Mouse (Mus musculus): ENCODE data around the gene Pip4p1. TPM values are rescaled to one million over a fixed set of nuclear protein-coding genes. Genes with fewer than 3 reads are reported as not detected.
A peak's percentile ranks its signal among the peaks of the same experiment; 100 is the strongest.
"Not testable (repeated sequence)": the region's sequence is repeated elsewhere in the genome, so short reads cannot be mapped to it uniquely, and the experiment has no call there.

The Pip4p1 gene
- polyA plus RNA-seq (2015; fragmentation: Nextera tagmentation; extraction: Ambion mirVana), result 23.0 and 24.5 TPM in 2 replicates

GRCm38 (mm10) chr14:50930754-50931492 is at the start of gene Pip4p1, which contains the start of gene Pnp:
Gene Pip4p1, minus strand, starts transcription at chr14:50930856.
Gene Pnp, plus strand, starts transcription at chr14:50931082.
- peak within 1 kb of the TSS; percentile 93 for H3K9ac ChIP-seq
- no peaks in the 10 kb centered on the region for H3K9me3 ChIP-seq (replicated peaks)
- under 1% methylated on average over 68 of the region's 68 CpGs for WGBS (ENCODE audit: insufficient replicate concordance)
- peaks cover 44% of the 10 kb centered on the region for H3K4me1 ChIP-seq (replicated peaks)
- peak within 1 kb of the TSS; percentile 85 for H3K4me2 ChIP-seq
- peak within 1 kb of the TSS; percentile 97 for H3K27ac ChIP-seq (replicated peaks)
- H3K4me3 ChIP-seq (replicated peaks), result peak within 1 kb of the TSS; percentile 89
- H3K36me3 ChIP-seq (replicated peaks), result peaks cover 38% of the 10 kb centered on the region
- H3K27me3 ChIP-seq, result no peaks in the 10 kb centered on the region
- ATAC-seq (ENCODE audit: insufficient read depth), result peak; percentile 97

- no peak for ATAC-seq (ENCODE audit: insufficient read depth)
- Histone ChIP-seq H3K27ac (replicated peaks) (no peak overlapping the region), H3K36me3 (replicated peaks) (no peaks in the 10 kb centered on the region), H3K9ac (no peak overlapping the region), H3K4me1 (replicated peaks) (peaks cover 5% of the 10 kb centered on the region; the same call in 1 of the 2 replicates), H3K27me3 (no peaks in the 10 kb centered on the region), H3K4me3 (replicated peaks) (no peak overlapping the region), H3K4me2 (no peak overlapping the region), H3K9me3 (replicated peaks) (no peaks in the 10 kb centered on the region)
Observed at GRCm38 (mm10) chr14:50979631-50980030, 49.0 kb upstream of the Pip4p1 start.

DNA sequence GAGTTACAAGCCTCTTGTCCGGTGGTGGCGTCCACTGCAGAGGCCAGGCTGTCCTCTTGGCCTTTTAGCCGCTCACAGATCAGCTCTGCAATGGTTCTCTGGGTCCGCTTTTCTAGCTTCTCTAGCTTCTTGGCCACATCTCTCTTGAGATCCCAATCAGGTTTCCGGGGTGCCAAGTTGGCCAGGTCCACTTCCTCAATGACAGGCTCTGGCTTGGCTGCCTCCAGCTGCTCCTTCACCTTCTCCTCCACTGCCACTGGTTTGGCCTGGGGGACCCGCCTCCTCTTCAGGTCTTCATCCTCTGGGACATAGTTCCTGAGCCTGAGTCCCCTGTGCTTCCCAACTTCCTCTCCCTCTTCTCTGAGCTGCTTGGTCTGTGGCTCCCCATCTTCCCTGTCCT is 47.8 kb upstream of the Pip4p1 start:
- not testable (repeated sequence) for H3K9me3 ChIP-seq (replicated peaks); H3K27me3 ChIP-seq; ATAC-seq (ENCODE audit: insufficient read depth); H3K9ac ChIP-seq; H3K4me1 ChIP-seq (replicated peaks); H3K4me3 ChIP-seq (replicated peaks); H3K4me2 ChIP-seq; H3K27ac ChIP-seq (replicated peaks); H3K36me3 ChIP-seq (replicated peaks)
- WGBS (ENCODE audit: insufficient replicate concordance), result 36% methylated on average over 6 of the region's 6 CpGs

DNA sequence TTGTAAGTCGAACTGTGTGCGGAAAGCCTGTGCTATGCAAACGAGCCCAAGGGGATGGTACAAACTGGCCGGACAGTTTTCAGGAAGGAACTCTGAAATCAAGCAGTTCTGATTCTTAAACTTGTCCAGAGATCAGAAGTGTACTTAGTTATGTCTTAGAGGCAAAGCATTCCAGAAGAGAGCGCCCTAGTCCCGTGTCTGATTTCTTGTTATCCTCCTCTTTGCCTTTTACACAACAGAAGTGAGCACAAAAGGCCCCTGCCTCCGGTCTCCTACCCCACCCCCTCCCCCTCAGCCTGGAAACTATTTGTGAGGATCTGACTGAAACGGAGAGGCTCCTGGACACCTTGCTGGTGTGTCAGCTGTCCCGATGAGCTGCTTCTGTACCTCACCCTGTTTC is 46.0 kb upstream of the Pip4p1 start:
- H3K4me1 ChIP-seq (replicated peaks), result peaks cover 5% of the 10 kb centered on the region; the same call in 1 of the 2 replicates
- H3K4me2 ChIP-seq, result no peak overlapping the region
- no peak overlapping the region for H3K9ac ChIP-seq
- no peaks in the 10 kb centered on the region for H3K9me3 ChIP-seq (replicated peaks)
- no peak overlapping the region for H3K27ac ChIP-seq (replicated peaks)
- no peak overlapping the region for H3K4me3 ChIP-seq (replicated peaks)
- H3K27me3 ChIP-seq, result no peaks in the 10 kb centered on the region
- WGBS (ENCODE audit: insufficient replicate concordance), result 35% methylated on average over 9 of the region's 9 CpGs
- no peak for ATAC-seq (ENCODE audit: insufficient read depth)
- H3K36me3 ChIP-seq (replicated peaks), result no peaks in the 10 kb centered on the region

- H3K4me1 ChIP-seq (replicated peaks), result no peaks in the 10 kb centered on the region
- no peak overlapping the region for H3K9ac ChIP-seq
- no peaks in the 10 kb centered on the region for H3K9me3 ChIP-seq (replicated peaks)
- no peak overlapping the region for H3K4me2 ChIP-seq
- H3K27ac ChIP-seq (replicated peaks), result no peak overlapping the region
- no peak for ATAC-seq (ENCODE audit: insufficient read depth)
- no peaks in the 10 kb centered on the region for H3K27me3 ChIP-seq
- 48% methylated on average over 5 of the region's 5 CpGs for WGBS (ENCODE audit: insufficient replicate concordance)
- H3K4me3 ChIP-seq (replicated peaks), result no peak overlapping the region
- H3K36me3 ChIP-seq (replicated peaks), result no peaks in the 10 kb centered on the region
Observed at GRCm38 (mm10) chr14:50975001-50975400, 44.3 kb upstream of the Pip4p1 start.

DNA sequence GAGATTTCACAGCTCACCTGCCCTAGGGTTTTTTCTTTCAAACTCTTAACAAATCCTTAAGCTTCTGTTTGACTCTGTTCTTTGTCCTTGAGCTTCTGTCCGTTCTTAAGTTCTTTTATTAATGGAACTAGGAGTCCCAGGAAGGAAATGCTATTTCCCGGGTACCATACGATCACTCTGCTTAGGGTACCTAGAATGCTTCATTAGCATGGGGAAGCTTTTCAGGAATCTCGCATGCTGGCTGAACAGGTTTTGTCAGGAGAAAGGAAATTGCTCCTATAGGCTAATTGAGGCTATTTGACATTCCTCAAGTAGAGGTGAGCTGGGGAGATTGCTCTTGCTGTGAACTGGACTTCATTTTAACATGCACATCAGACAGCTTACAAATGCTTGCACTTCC is 43.0 kb upstream of the Pip4p1 start:
- H3K27me3 ChIP-seq, result no peaks in the 10 kb centered on the region
- no peak for ATAC-seq (ENCODE audit: insufficient read depth)
- H3K36me3 ChIP-seq (replicated peaks), result no peaks in the 10 kb centered on the region
- H3K4me1 ChIP-seq (replicated peaks), result peaks cover 4% of the 10 kb centered on the region; the same call in 1 of the 2 replicates
- H3K27ac ChIP-seq (replicated peaks), result no peak overlapping the region
- no peak overlapping the region for H3K4me3 ChIP-seq (replicated peaks)
- no peaks in the 10 kb centered on the region for H3K9me3 ChIP-seq (replicated peaks)
- 60% methylated on average over 4 of the region's 4 CpGs for WGBS (ENCODE audit: insufficient replicate concordance)
- no peak overlapping the region for H3K9ac ChIP-seq
- H3K4me2 ChIP-seq, result no peak overlapping the region

DNA sequence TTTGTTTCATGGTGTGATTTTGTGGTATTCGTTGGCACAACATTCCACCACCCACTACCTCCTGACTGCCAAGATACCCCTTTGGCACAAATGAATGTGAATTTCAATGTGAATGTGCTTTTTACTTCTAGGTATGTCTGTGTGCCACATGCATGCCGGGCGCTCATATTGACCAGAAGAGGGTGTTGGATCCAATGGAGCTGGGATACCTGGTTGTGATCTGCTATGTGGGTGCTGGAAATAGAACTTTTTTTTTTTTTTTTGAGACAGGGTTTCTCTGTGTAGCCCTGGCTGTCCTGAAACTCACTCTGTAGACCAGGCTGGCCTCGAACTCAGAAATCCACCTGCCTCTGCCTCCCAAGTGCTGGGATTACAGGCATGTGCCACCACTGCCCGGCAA is 42.4 kb upstream of the Pip4p1 start:
- not testable (repeated sequence) for H3K9ac ChIP-seq; H3K4me3 ChIP-seq (replicated peaks); ATAC-seq (ENCODE audit: insufficient read depth); H3K9me3 ChIP-seq (replicated peaks); H3K4me2 ChIP-seq; H3K27ac ChIP-seq (replicated peaks); H3K36me3 ChIP-seq (replicated peaks); H3K4me1 ChIP-seq (replicated peaks); H3K27me3 ChIP-seq
- 77% methylated on average over 5 of the region's 5 CpGs for WGBS (ENCODE audit: insufficient replicate concordance)

GRCm38 (mm10) chr14:50970822-50971221 is 40.2 kb upstream of the Pip4p1 start:
- no peak for ATAC-seq (ENCODE audit: insufficient read depth)
- peaks cover 4% of the 10 kb centered on the region; the same call in 1 of the 2 replicates for H3K4me1 ChIP-seq (replicated peaks)
- no peak overlapping the region for H3K27ac ChIP-seq (replicated peaks)
- no peak overlapping the region for H3K4me2 ChIP-seq
- 6% methylated on average over 1 of the region's 1 CpGs for WGBS (ENCODE audit: insufficient replicate concordance)
- no peak overlapping the region for H3K4me3 ChIP-seq (replicated peaks)
- H3K9me3 ChIP-seq (replicated peaks), result no peaks in the 10 kb centered on the region
- H3K36me3 ChIP-seq (replicated peaks), result no peaks in the 10 kb centered on the region
- H3K9ac ChIP-seq, result no peak overlapping the region
- H3K27me3 ChIP-seq, result no peaks in the 10 kb centered on the region

DNA sequence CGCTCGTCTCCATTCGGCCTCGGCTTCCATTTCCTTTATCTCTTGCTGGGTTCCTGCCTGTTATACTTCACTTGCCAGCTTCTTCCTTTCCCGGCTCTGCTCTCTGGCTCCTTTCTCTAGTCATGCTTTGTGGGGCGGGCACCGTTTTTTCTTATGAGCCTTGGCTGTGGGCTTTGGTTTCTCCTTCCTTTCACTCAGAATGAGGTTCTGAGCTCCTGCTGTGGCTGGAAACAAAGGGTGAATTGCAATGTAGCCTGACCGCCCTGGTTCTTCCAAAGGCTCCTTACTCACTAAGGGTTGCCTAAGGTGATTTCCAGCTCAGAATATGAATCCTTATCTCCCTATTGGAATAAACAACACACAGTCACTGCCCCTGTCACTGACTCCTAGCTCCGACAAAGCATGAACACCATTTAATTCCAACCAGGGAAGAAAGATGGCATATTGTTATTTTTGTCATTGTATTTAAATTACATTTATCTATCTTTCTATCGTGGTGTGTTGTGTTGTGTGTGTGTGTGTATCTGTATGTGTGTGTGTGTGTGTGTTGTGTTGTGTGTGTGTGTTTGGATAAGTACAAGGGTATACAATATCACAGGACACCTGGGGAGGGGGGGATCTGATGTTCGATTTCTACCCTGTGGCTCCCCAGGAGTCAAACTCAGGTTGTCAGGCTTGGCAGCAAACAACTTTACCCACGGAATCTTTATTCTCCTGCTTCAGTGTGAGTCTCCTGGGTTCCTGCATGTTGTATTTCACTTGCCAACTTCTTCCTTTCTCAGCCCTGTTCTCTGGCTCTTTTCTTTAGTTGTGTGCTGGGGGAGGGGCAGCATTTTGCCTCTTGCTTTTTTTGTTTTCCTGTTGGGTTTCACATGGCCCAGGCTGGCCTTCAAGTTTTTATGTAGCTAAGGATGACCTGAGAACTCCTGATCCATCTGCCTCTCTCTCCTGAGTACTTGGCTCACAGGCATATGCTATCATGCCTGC is 39.2 kb upstream of the Pip4p1 start:
- Histone ChIP-seq H3K4me1 (replicated peaks) (peaks cover 4% of the 10 kb centered on the region; the same call in 1 of the 2 replicates), H3K9ac (no peak overlapping the region), H3K36me3 (replicated peaks) (peaks cover under 1% of the 10 kb centered on the region), H3K9me3 (replicated peaks) (no peaks in the 10 kb centered on the region), H3K4me2 (peak overlapping the region; percentile 32; the same call in 1 of the 2 replicates), H3K4me3 (replicated peaks) (no peak overlapping the region), H3K27ac (replicated peaks) (no peak overlapping the region), H3K27me3 (no peaks in the 10 kb centered on the region)
- 25% methylated on average over 12 of the region's 12 CpGs for WGBS (ENCODE audit: insufficient replicate concordance)
- no peak for ATAC-seq (ENCODE audit: insufficient read depth)

DNA sequence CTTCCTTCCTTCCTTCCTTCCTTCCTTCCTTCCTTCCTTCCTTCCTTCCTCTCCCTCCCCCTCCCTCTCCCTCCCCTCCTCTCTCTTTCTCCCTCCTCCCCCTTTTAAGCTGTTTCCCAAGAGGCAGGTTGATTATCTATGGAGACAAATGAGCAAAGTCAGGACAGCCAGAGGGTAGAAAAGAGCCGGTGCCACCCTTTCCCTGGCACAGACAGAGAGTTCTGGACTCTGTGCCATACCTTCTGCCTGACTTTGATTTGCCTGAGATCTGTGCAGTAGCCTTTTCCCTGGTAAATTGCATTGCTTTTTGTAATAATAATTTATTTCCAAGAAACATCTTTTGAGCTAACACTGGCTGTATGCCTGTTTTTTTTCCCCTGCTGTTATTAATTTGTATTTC is 38.4 kb upstream of the Pip4p1 start:
- peaks cover 4% of the 10 kb centered on the region; the same call in 1 of the 2 replicates for H3K4me1 ChIP-seq (replicated peaks)
- no peak overlapping the region for H3K9ac ChIP-seq
- H3K27ac ChIP-seq (replicated peaks), result no peak overlapping the region
- H3K4me3 ChIP-seq (replicated peaks), result no peak overlapping the region
- 52% methylated on average over 1 of the region's 1 CpGs for WGBS (ENCODE audit: insufficient replicate concordance)
- H3K27me3 ChIP-seq, result no peaks in the 10 kb centered on the region
- no peaks in the 10 kb centered on the region for H3K9me3 ChIP-seq (replicated peaks)
- peaks cover 8% of the 10 kb centered on the region for H3K36me3 ChIP-seq (replicated peaks)
- H3K4me2 ChIP-seq, result no peak overlapping the region
- ATAC-seq (ENCODE audit: insufficient read depth), result no peak
